12 mouse cellular contexts compared by ENCODE assay signal in genomic region chr2:149927481-149927880, GRCm38 (mm10).
"Had no signal": no experiment of that assay in that cellular context is flagged by ENCODE, and none has a peak within 500 bp of the region (broad histone marks: within the 10 kb centered on the region; RNA-seq: fewer than 3 reads in every experiment).

No protein-coding gene starts in this region.

- DNase-seq: lung, embryonic 14.5 days; lung, postnatal 10 days; lung, postnatal 4 days; midbrain, embryonic 14.5 days; retina, postnatal 1 day; right cerebral cortex, adult 18-20 months; right cerebral cortex, postnatal 25 days; right cerebral cortex, postnatal 4 days; spleen, adult 18-20 months; thymus, adult 18-20 months; thymus, postnatal 14 days; thymus, postnatal 36 days had no signal
